Mouse (Mus musculus) NIH3T3 (cell line): ENCODE data around the gene Tmprss2.
"Not testable (repeated sequence)": the region's sequence is repeated elsewhere in the genome, so short reads cannot be mapped to it uniquely, and the experiment has no call there.

Experiments
- DNase-seq: peaks from one replicate; pipeline ENCODE4 v3.0.0-alpha.2; 2012; ENCODE audit warnings: low read depth

Gene Tmprss2

GRCm38 (mm10) chr16:97591512-97591911 is 19.5 kb downstream of the Tmprss2 start:
- DNase-seq, result no peak

- DNase-seq, result not testable (repeated sequence)
Measured at GRCm38 (mm10) chr16:97582876-97583275, 28.1 kb downstream of the Tmprss2 start.

- peak; percentile 27 for DNase-seq
Measured at GRCm38 (mm10) chr16:97569426-97569825, 41.6 kb downstream of the Tmprss2 start.

- peak; percentile 10 for DNase-seq
Measured at GRCm38 (mm10) chr16:97568662-97569061, 42.3 kb downstream of the Tmprss2 start.

- no peak for DNase-seq
Measured at GRCm38 (mm10) chr16:97544340-97544739, 66.7 kb downstream of the Tmprss2 start.

GRCm38 (mm10) chr16:97536859-97537258 is 74.1 kb downstream of the Tmprss2 start:
- DNase-seq, result no peak

- DNase-seq, result peak; percentile 43
Measured at GRCm38 (mm10) chr16:97535808-97536413, 75.1 kb downstream of the Tmprss2 start.

GRCm38 (mm10) chr16:97534876-97535461 is 76.0 kb downstream of the Tmprss2 start:
- DNase-seq, result peak; percentile 77

- DNase-seq, result no peak
Measured at GRCm38 (mm10) chr16:97534448-97534847, 76.5 kb downstream of the Tmprss2 start.

- peak; percentile 6 for DNase-seq
Measured at GRCm38 (mm10) chr16:97533751-97534150, 77.2 kb downstream of the Tmprss2 start.

GRCm38 (mm10) chr16:97533126-97533525 is 77.9 kb downstream of the Tmprss2 start:
- DNase-seq, result peak; percentile 25

GRCm38 (mm10) chr16:97529241-97529640 is 81.8 kb downstream of the Tmprss2 start:
- DNase-seq, result no peak

GRCm38 (mm10) chr16:97523024-97523423 is 88.0 kb downstream of the Tmprss2 start:
- peak; percentile 78 for DNase-seq

GRCm38 (mm10) chr16:97521983-97522382 is 89.0 kb downstream of the Tmprss2 start:
- DNase-seq, result no peak

GRCm38 (mm10) chr16:97516341-97516740 is 94.7 kb downstream of the Tmprss2 start:
- no peak for DNase-seq
